Mouse (Mus musculus) spleen, postnatal 36 days (tissue): ENCODE measurements around the gene Gm49320.
A peak's percentile ranks its signal among the peaks of the same experiment; 100 is the strongest.

Experiments used
- DNase-seq, 2 experiments: peaks; one replicate each; pipeline ENCODE4 v3.0.0; 2022; ENCODE audit warnings: low spot score in 2 of 2, mixed read lengths in 1 of 2

Gene Gm49320

GRCm38 (mm10) chr8:4259125-4259804 is 20.6 kb downstream of the Gm49320 start, which contains the start of gene Ctxn1:
TSS of gene Ctxn1 (minus strand) at chr8:4259274.
- DNase-seq, result peak; percentile 92 to 93

DNA sequence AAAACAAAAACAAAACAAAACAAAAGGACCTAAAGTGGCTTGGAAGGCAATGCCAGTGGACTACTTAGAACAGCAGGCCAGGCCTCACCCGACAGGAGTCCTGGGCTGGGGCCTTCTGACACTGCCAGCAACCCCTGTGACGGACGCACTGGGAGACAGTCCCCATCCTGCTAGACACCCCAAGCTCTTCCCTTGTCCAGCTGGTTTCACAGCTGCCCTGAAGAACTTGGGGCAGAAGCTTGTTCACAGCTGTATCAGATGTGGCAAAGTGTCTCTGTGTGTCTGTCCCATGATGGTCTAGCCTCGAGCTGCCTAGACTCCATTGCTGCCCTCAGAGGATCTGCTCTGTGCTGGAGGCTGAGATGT is 21.1 kb downstream of the Gm49320 start:
- no peak for DNase-seq

DNA sequence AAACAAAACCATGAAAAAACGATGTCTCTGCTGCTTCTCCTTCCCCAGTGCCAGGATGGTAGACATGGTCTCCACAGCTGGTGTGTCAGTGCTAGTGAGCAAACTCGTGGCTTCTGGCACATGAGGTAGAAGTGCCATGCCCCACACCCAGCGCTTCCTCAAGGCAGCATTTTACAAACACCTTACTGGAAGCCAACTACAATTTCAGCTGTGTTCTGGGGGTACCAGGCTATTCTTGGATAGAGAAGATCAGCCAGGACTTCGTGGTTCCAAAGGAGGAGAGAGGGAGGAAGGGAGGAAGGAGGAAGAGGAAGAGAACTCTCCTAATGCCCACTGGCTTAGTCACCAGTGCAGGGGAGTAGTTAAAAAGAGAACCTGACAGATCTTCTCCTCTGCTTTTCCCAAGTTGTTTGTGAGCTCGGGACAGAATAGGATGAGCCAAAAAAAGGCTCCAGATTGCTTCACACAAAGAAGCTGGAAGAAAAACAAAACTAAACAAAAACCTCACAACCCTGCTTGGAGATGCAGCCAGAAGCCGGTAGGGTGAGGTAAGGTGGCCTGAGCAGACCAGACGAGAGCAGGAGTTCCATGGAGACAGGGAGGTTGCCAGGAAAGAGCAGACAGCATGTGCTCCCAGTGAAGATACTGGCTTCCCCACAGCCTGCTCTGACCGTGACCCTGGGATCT is 24.6 kb downstream of the Gm49320 start:
- no peak for DNase-seq

GRCm38 (mm10) chr8:4265160-4265914 is 26.7 kb downstream of the Gm49320 start:
- no peak for DNase-seq

GRCm38 (mm10) chr8:4267627-4268026 is 29.0 kb downstream of the Gm49320 start:
- DNase-seq, result no peak

GRCm38 (mm10) chr8:4269609-4270008 is 30.9 kb downstream of the Gm49320 start:
- no peak for DNase-seq

DNA sequence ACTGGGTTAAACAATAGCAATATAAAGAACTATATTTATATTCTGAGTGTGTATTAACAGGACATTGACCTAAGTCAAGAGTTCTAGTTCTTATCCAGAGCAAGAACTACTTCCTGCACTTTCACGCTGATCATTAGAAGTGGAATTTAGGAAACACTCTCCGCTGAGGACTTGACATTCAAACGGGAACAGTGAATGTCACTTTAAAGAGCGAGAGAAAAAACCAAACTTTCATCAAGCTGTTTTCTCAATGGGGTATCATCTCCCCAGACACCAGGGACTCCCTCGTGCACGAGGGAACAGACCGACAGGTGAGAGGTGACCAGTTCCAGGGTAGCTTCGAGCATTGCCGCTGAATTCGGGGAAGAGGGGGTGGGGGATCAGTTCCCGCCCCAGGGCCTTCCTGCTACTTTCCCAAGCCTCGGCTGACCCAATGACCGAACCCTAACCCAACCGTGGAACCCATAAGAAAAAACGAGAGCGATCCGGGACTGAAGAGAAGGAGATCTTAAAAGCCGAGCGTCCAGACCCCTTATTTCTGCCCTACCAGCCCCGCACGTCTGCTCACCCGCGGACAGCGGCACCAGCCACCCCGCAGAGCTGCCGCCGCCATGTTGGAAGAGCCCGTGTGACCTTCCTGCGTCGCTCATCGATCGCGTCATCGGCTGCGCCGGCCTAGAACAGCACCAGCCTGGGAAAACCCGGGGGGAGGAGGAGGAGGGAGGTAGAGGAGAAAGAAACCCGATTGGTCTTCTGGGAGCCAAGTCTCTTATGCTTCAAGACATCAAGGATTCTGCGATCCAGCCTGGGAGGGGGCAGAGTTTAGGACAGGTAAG is 36.8 kb downstream of the Gm49320 start, which contains the start of gene Timm44:
Timm44 (minus strand) TSS at position 639 of the 836 bp plus-strand sequence.
- DNase-seq, result peak; percentile 92 to 94

DNA sequence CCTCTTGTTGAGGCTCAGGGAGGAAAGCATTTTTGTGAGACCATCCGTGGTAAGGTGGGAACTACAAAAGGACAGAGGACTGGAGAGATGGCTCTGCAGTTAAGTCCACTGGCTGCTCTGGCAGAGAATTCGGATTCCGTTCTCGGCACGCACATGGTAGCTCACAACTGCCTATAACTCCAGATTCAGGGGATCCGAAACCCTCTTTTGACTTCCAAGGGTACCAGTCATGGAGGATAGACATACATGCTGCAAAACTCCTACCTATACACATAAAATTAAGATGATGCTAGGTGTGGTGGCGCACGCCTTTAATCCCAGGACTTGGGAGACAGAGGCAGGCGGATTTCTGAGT is 37.4 kb downstream of the Gm49320 start:
- no peak for DNase-seq

DNA sequence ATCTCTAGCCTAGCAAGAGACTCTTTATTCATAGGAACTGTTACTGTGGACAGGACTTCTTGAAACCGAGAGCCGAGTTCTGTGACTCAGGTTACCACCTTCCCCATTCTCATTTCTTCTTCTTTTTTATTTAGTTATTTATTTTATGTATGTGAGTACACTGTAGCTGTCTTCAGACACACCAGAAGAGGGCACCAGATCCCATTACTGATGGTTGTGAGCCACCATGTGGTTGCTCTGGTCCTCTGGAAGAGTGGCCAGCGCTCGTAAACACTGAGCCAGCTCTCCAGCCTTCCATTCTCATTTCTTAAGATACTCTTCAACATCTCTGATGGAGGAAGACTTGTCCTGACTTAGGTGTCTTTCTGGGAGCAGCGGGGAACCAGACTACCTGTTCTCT is 54.1 kb downstream of the Gm49320 start:
- DNase-seq, result no peak

DNA sequence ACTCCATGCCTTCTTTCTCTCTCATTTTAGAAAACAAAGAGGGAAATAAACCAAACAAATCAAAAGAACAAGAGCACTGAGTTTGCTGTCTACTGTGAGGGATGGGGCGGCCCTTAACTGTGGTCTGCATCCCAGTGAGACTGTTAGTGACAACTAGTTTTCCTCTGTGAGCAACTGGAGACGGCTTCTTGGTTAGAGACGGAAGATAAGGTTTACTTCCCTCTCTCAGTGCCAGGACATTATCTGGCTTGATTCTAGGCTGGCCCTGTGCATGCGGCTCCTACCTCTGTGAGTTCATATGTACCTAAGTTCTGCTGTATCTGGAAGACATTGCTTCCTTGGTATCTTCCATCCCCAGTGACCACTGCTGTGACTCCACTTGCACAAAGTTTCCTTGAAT is 59.2 kb downstream of the Gm49320 start:
- no peak for DNase-seq
